Mouse (Mus musculus) right cerebral cortex, adult 2 months (tissue): ENCODE measurements at regions not wholly inside any gene's neighbourhood (a gene's known extent, or its start where the extent isn't known, plus 50 kb on each side); places are given as distances from the start of the nearest gene placed in this dataset.

Source experiments
- DNase-seq, 2 experiments: peaks; one replicate each; pipeline ENCODE4 v3.0.0; 2021 to 2022; ENCODE audit warnings: low spot score in 2 of 2

- DNase-seq = no peak
Observed at GRCm38 (mm10) chr1:126917872-126918271, 87.3 kb upstream of the Nckap5 start.

- no peak for DNase-seq
Observed at GRCm38 (mm10) chr1:126916369-126916768, 85.8 kb upstream of the Nckap5 start.

GRCm38 (mm10) chr1:126911277-126912060 is 80.9 kb upstream of the Nckap5 start:
- no peak for DNase-seq

- no peak for DNase-seq
Observed at GRCm38 (mm10) chr1:126907417-126907816, 76.8 kb upstream of the Nckap5 start.

- DNase-seq = no peak
Observed at GRCm38 (mm10) chr1:126898484-126898883, 67.9 kb upstream of the Nckap5 start.

- no peak for DNase-seq
Observed at GRCm38 (mm10) chr1:126896895-126897294, 66.3 kb upstream of the Nckap5 start.

GRCm38 (mm10) chr1:126880801-126881200 is 50.2 kb upstream of the Nckap5 start:
- no peak for DNase-seq
